Mouse (Mus musculus) G1E (cell line): ENCODE measurements around the gene Lef1. TPM values are rescaled to one million over a fixed set of nuclear protein-coding genes. Genes with fewer than 3 reads are reported as not detected.

Experiments
- ATAC-seq: 2 replicates; pipeline ENCODE4 v1.8.0; 2016; ENCODE audit warnings: mild to moderate bottlenecking; ENCODE audit not compliant: insufficient number of reproducible peaks, poor library complexity, low FRiP score, severe bottlenecking; ENCODE audit errors: extremely low read depth
- DNase-seq: peaks from one replicate; pipeline ENCODE4 v3.0.0; 2012; ENCODE audit warnings: low spot score
- H3K27me3 ChIP-seq: 2 replicates; pipeline ENCODE4 v1.6.1; 2012; ENCODE audit warnings: mild to moderate bottlenecking, low read length, inconsistent platforms; ENCODE audit not compliant: insufficient read depth
- H3K36me3 ChIP-seq: replicated peaks from 2 replicates; pipeline ENCODE3; 2012; ENCODE audit warnings: mild to moderate bottlenecking, inconsistent platforms
- H3K4me1 ChIP-seq: 2 replicates; pipeline ENCODE4 v1.6.1; 2012; ENCODE audit warnings: low read depth, low read length, inconsistent platforms, mixed read lengths; ENCODE audit not compliant: insufficient read depth
- H3K4me3 ChIP-seq: 2 replicates; pipeline ENCODE4 v1.5.1; 2012; ENCODE audit warnings: low read depth, mild to moderate bottlenecking, inconsistent platforms, low read length, moderate library complexity, mixed read lengths
- H3K9me3 ChIP-seq: replicated peaks from 2 replicates; pipeline ENCODE4 v1.6.1; 2012; ENCODE audit warnings: inconsistent platforms
- CTCF ChIP-seq: IDR thresholded peaks from 2 replicates; pipeline ENCODE4 v1.5.1; 2012; ENCODE audit warnings: low read depth, low read length, inconsistent platforms, mixed read lengths
- GATA1 ChIP-seq: IDR thresholded peaks from 2 replicates; pipeline ENCODE4 v1.6.1; 2012; ENCODE audit warnings: borderline replicate concordance, low read length, inconsistent platforms, mixed read lengths
- GATA2 ChIP-seq: IDR thresholded peaks from 2 replicates; pipeline ENCODE4 v1.6.1; 2012; ENCODE audit warnings: low read depth, low read length, inconsistent platforms, borderline replicate concordance
- POLR2AphosphoS5 ChIP-seq: IDR thresholded peaks from 2 replicates; pipeline ENCODE4 v1.6.1; 2012; ENCODE audit warnings: low read depth, low read length, inconsistent platforms; ENCODE audit not compliant: insufficient replicate concordance
- TAL1 ChIP-seq: conservative IDR thresholded peaks from 2 replicates; pipeline ENCODE4 v1.6.1; 2012; ENCODE audit warnings: low read depth, low read length, inconsistent platforms, mixed read lengths
- polyA plus RNA-seq: library from polyadenylated mRNA; stranded (reverse); fragments of >175 nt; gene quantifications from 2 replicates; pipeline ENCODE4 v1.2.3, GENCODE M21; 2012
- total RNA-seq, 2 experiments: library from RNA; stranded (forward) in 1 of 2; stranded (reverse) in 1 of 2; fragments of 200-1000 nt in 1 of 2; fragments of >200 nt in 1 of 2; fragmentation: Nextera tagmentation in 1 of 2; gene quantifications; 2 replicates each; pipeline ENCODE4 v1.2.3; 2014 to 2017

The Lef1 gene
- total and polyA plus RNA-seq, 3 experiments = 0.11 TPM; not detected in 2

DNA sequence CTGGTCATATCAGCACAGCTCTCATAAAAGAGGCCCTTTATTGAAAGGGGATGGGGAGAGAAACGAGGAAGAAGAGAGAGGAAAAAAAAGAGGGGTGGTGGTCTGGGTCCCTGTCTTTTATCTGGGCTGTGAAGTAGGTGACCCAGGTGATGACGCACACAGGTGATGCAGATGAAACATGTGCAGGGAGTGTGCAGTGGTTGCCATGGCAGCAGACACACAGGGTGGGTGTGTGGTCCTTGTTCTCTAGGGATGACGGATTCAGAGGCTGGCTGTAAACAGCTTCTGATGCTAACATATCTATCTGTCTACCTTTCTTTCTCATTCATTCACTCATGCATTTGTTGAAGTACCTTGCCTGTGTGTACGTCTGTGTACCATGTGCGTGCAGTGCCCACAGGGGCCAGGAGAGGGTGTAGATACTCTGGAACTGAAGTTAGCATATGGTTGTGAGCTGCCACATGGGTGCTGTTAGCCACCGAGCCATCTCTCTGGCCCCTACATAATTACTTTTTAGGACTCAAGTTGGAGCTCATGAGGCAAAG, 59.9 kb downstream of the Lef1 start:
- H3K36me3 ChIP-seq = no peaks in the 10 kb centered on the region
- TF ChIP-seq GATA2 (no peak), GATA1 (no peak), TAL1 (no peak), CTCF (no peak), POLR2AphosphoS5 (no peak)
- no peaks in the 10 kb centered on the region for H3K27me3 ChIP-seq
- ATAC-seq (no peak), DNase-seq (no peak)
- no peaks in the 10 kb centered on the region for H3K4me1 ChIP-seq
- H3K4me3 ChIP-seq = no peak overlapping the region
- H3K9me3 ChIP-seq = peaks cover 76% of the 10 kb centered on the region

- H3K36me3 ChIP-seq = no peaks in the 10 kb centered on the region
- ATAC-seq = no peak
- DNase-seq = no peak
- H3K4me1 ChIP-seq = no peaks in the 10 kb centered on the region
- H3K27me3 ChIP-seq = no peaks in the 10 kb centered on the region
- TF ChIP-seq CTCF = no peak
- H3K4me3 ChIP-seq = no peak overlapping the region
- H3K9me3 ChIP-seq = peaks cover 73% of the 10 kb centered on the region
Measured at GRCm38 (mm10) chr3:131171292-131171960, 61.2 kb downstream of the Lef1 start.

DNA sequence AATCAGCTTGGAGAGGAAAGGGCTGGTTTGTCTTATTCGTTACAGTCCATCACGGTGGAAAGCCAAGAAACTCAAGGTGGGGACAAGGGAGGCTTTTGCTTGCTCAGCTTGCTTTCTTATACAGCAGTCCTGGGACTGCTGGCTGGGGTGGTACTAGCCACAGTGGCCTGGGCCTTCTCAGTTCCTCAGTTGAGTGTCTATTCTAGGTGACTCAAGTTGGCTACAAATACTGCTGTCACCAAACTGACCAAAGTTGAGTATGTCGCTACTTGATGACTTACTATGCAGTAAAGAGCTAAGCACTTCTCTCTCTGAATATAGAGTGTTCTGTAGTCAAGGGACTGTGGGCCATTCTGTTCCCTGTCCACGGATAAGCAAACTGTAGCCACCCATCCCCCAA, 62.0 kb downstream of the Lef1 start:
- Histone ChIP-seq H3K36me3 (no peaks in the 10 kb centered on the region), H3K9me3 (peaks cover 68% of the 10 kb centered on the region), H3K27me3 (no peaks in the 10 kb centered on the region), H3K4me1 (no peaks in the 10 kb centered on the region), H3K4me3 (no peak overlapping the region)
- no peak for TF ChIP-seq GATA1
- no peak for TF ChIP-seq POLR2AphosphoS5
- ATAC-seq (no peak), DNase-seq (no peak)

DNA sequence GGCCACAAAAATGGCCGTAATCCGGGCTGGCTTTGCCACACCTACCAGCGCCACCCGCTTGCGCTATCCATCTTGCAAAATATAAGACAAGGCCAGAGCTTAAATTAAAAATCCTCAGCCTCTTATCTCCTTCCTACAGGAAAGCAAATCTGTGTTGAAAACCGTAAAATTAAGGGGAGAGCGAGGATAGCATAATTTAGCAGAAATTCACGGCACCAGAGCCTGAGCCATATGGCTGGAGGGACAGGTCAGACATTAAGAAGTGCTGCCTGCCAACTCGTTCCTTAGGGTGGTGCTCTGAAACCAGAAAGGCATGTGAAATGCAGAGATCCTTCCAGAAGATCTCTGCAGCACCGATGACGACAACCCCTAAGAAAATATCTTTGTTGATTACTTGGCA, 70.7 kb downstream of the Lef1 start:
- Histone ChIP-seq H3K36me3 (no peaks in the 10 kb centered on the region), H3K4me3 (no peak overlapping the region), H3K9me3 (peaks cover 63% of the 10 kb centered on the region), H3K27me3 (no peaks in the 10 kb centered on the region), H3K4me1 (no peaks in the 10 kb centered on the region)
- DNase-seq = no peak
- TF ChIP-seq POLR2AphosphoS5 (no peak), CTCF (no peak), TAL1 (no peak), GATA2 (no peak), GATA1 (no peak)
- ATAC-seq = no peak

- Histone ChIP-seq H3K4me1 (no peaks in the 10 kb centered on the region), H3K27me3 (no peaks in the 10 kb centered on the region), H3K4me3 (no peak overlapping the region), H3K9me3 (peaks cover 66% of the 10 kb centered on the region), H3K36me3 (no peaks in the 10 kb centered on the region)
- DNase-seq (no peak), ATAC-seq (no peak)
- TF ChIP-seq GATA1 (no peak), GATA2 (no peak), TAL1 (no peak), POLR2AphosphoS5 (no peak), CTCF (no peak)
Measured at GRCm38 (mm10) chr3:131182158-131182557, 71.9 kb downstream of the Lef1 start.

- Histone ChIP-seq H3K4me1 (no peaks in the 10 kb centered on the region), H3K9me3 (peaks cover 51% of the 10 kb centered on the region), H3K27me3 (no peaks in the 10 kb centered on the region), H3K36me3 (no peaks in the 10 kb centered on the region), H3K4me3 (no peak overlapping the region)
- no peak for ATAC-seq
- DNase-seq = no peak
- no peak for TF ChIP-seq GATA2
- TF ChIP-seq POLR2AphosphoS5 = no peak
- no peak for TF ChIP-seq CTCF
- TF ChIP-seq TAL1 = no peak
- no peak for TF ChIP-seq GATA1
Measured at GRCm38 (mm10) chr3:131186193-131186592, 75.9 kb downstream of the Lef1 start.

- H3K9me3 ChIP-seq = peaks cover 56% of the 10 kb centered on the region
- TF ChIP-seq GATA1 (no peak), CTCF (no peak), GATA2 (no peak), POLR2AphosphoS5 (no peak), TAL1 (no peak)
- H3K4me3 ChIP-seq = no peak overlapping the region
- no peak for DNase-seq
- ATAC-seq = no peak
- no peaks in the 10 kb centered on the region for H3K4me1 ChIP-seq
- H3K27me3 ChIP-seq = no peaks in the 10 kb centered on the region
- H3K36me3 ChIP-seq = no peaks in the 10 kb centered on the region
Measured at GRCm38 (mm10) chr3:131190239-131190638, 80.0 kb downstream of the Lef1 start.
